Mouse (Mus musculus): ENCODE measurements around the gene Pmpca.

Gene Pmpca

DNA sequence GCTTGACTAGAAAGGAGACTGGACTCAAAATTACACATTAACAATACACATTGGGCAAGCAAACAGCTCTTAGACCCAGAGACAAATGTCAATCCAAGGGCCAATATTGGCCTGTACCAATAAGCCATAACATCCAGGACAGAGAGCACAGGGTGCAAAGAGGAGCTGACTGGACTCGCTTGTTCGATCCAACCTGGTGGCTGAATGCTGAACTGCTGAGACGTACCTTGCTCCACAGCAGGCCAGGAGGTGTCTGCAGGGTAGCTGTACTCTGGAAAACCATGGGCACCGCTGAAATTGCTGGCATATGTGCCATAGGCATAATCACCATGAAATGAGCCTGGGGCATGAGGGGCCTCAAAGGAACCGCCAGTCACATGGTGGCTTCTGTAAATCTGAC is 40.7 kb downstream of the Pmpca start:
- no peak for DNase-seq (ENCODE audit: low read depth, low spot score)

DNA sequence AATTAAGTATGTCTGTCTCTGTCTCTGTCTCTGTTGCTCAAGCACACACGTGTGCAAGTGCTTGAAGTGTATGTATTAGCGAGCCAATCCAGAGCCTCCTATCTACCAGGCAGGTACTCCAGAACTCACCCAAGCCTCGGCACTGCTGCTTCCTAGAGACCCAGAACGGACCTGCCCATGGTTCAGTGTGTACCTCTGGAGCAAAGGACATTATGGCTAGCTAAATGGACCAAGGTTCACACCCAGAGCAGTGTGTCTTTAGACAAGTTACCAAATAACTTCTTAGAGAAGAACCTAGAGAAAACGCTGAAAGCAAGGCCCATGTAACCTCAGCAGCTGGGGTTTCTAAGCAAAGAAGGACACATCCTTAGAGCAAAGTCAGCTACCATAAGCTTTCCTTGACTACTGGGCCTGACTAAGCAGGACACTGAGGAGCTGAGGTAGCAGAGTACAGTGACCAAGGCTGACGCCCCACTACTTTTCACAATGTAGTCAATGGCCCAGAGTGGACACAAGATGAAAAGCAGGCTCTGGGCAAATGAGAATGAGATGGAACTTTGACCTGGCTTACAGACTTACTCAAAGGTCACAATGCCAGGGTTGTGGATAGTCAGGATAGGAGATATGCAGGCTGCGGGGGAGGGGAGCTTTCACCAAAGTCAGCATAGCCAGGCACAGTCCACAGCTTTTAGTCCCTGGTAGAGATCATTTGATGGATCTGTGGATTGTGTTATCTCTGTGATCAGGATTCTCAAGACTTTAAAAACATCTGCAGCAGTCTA is 45.8 kb downstream of the Pmpca start:
- no peak for DNase-seq (ENCODE audit: low read depth, low spot score)

DNA sequence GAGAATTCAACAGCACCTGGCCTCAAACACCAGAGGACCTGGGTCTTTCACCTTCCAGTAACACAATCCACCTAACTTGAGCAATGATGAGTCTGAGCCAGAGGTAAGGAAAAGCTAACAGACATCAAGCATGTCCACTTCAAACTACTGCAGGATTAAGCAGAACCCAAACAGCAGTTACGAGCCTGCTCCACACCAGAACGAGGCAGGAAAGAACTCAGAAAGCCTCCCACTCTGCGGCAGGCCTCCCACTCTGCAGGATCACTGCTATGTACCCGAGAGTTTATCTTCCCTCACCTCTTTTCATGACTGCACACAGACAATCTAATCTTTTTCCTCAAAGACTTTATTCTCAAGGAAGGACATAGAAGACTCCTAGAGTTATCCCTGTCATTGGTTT is 48.1 kb downstream of the Pmpca start:
- no peak for DNase-seq (ENCODE audit: low read depth, low spot score)

DNA sequence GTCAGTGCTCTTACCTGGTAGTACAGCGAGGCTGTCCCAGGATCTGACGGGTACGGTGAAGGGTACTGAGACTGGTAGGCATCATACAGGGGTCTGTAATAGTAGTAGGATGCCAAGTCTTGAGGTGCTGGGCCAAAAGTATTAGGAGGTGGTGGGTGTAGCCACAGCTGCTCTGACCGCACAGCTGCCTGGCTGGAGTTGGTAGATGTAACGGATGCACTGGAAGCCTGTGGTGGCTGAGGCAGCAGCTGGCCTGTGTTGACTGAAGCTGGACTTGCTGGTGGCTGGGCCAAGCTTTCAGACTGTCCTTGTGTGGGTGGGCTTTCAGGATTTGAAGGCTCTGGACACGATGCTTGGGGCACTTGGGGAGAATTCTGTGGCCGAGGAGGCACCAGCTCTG is 49.2 kb downstream of the Pmpca start:
- DNase-seq (ENCODE audit: low read depth, low spot score) = no peak

DNA sequence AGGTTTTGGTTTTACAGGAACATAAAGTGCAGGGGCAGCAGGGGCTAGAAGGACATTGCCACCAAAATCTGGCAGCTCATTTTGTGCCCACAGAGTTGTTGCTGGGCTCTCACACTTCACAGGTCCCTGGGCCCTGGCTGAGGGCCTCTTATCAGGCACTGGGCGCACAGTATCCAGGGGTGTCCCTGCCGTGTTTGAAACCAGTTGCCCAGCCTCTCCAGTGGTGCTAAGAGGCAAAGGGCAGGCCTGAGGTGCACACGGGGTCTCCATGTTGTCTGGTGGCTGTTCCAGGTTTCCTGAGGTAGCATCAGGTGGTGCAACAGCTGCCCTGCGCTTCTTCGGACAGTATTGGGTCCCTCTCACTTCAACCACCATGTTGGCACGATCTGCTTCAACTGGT is 50.5 kb downstream of the Pmpca start:
- DNase-seq (ENCODE audit: low read depth, low spot score) = no peak

DNA sequence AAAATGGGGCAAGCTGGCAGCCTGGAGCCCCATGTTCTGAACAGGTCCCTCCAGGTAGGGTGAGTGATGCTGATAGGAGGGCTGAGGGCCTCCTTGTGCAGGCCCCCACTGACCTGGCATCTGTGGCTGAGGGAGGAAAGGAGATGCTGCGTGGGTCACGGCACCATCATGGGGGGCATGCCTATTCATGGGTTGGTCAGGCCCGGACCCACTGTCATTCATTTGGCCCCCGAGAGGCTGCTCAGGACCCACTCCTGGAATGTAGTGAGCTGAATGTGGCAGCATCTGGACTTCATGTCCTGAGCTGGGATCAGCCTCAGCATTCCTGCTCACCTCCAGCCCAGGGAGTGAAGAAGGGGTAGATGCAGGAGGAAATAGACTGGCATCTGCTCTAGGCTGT is 52.1 kb downstream of the Pmpca start:
- DNase-seq (ENCODE audit: low read depth, low spot score) = no peak

DNA sequence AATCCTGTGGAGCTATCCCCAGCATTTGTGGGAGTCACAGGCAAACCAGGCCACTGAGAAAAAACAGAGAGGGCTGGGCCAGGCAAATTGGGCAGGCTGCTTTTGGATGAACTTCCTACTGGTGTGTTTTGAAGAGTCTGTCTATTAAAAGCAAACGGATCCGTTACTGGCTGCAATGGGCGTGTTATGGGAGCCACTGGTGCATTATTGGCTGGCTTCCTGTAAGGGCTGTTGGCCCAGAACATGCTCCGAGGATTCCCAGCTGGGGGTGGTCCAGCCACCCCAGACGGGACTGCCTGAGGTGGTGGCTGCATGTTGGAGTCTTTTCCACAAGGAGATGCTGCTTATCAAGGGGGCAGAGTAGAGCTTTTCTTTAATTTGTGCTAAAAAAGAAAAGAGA is 52.5 kb downstream of the Pmpca start:
- DNase-seq (ENCODE audit: low read depth, low spot score) = no peak

DNA sequence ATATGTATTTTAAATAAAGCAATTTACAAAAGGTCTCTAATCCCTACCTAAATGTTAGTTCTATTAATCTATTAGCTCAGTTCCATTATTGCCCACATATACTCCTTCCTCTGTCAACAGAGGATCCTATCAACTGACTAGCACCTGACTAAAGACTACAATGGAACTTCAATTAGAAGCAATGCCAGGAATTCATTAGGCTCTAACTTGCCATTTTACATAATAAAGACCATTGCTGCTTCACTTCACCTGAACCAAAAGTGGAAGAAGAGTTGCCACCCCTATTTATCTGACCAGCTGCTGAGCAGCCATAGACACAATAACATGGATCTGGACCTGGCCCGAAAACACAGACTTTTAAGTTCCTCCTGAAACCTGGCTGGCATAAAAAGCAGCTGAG is 53.7 kb downstream of the Pmpca start:
- DNase-seq (ENCODE audit: low read depth, low spot score) = no peak

DNA sequence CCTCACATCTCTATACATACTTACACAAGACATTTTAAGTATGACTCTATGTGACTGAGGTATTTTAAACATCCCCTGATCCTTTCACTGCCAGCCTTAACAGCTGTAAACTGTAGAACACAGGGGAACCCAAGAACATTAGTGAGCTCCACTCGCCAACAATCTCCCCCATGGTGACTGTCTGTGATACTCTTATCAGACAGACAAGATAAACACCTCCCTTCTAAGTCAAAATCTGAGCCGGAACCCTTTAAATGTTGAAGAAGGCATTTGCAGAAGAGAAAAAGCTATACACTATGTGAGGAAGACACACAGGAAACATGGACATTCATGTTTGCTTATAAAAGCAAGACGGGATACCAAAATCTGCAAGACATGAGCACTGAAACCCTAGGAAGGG is 54.7 kb downstream of the Pmpca start:
- DNase-seq (ENCODE audit: low read depth, low spot score) = no peak

DNA sequence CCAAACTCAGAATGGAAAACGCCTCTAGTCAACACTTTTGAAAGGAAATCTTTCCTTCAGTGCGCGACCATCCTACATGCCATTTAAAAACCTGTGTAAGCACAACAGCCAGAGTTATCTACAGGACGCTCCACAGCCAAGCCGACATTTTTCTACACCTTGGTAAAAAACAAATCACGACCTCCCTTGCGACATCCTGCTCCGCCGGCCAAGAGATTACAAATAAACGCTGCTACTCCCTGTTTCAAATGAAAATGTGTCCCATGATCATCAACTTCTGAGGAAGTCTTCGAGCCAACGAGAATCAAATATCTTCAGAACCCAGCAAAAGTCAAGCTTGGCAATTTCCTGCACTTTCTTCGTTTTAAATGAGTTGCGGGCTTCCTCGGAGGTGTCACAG is 55.2 kb downstream of the Pmpca start:
- no peak for DNase-seq (ENCODE audit: low read depth, low spot score)

DNA sequence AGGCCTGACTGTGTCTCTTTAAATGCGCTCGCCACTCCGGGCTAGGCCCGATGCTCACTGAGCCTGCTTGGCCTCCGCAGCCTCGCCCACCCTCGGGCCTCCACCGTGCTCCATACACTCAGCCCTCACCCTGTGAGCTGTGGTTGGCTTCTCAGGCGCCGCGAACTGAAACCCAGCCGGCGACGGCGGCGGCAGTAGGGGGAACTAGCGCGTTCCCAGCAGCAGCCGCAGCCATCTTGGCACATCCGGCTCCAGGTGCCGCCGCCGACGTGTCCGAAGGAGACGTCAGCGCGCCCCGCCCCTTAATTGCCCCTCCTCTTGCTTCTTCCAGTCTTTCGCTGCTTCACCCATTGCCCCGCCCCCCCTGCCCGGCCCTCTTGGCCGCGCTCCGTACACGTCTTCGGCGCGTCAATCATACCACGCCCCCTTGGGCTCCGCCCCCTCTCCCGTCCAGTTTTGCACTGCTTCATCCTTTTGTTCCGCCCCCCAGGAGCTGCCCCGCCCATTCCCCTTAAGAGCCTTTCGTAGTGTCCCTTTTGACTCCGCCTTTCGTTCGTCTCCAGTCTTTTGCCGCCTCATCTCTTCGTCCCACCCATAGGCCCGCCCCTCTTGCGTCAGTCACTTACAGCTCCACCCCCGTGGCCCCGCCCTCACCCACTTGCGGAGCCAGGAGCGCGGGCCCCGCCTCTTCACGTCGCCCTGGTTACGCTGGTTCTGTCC is 56.0 kb downstream of the Pmpca start, which contains the start of gene Sec16a:
Sec16a (minus strand) TSS at position 271 of the 720 bp plus-strand sequence.
- peak; percentile 100 for DNase-seq (ENCODE audit: low read depth, low spot score)

DNA sequence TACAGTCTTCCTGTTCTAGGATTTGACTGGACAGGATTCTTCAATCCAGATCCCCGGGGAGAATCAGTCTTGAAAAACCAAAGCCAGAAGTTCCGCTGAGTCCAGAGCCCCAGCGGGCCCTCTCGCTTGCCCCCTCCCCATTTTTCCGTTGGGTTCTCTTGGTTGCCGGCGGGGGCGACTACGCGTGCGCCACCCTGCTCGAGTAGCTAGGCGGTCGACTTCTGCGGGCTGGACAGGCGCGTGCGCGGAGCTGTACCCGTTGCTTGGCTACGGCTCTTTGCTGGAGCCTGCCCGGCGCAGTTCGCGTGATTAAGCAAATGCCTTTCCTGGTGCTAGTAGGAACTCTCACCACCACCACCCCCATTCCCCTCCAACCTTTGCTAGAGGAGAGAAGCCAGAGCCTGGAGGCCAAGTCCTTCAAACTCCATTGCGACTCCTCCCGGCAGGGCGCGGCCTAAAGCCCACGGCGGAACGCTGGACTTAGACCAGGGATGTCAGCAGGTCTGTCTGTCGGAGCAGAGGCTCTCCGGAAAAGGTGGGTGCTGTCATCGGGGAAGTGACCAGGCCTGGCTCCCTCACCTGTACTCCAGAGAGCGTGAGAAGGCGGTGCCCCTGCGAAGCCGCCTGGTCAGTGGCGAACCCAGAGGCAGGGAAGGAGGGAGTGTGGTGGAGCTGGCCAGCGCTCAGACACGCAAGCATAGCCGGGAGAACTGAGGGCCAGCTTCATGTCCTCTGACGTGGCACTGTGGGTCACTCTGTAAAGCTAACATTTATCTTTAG is 56.7 kb downstream of the Pmpca start:
- DNase-seq (ENCODE audit: low read depth, low spot score) = no peak

DNA sequence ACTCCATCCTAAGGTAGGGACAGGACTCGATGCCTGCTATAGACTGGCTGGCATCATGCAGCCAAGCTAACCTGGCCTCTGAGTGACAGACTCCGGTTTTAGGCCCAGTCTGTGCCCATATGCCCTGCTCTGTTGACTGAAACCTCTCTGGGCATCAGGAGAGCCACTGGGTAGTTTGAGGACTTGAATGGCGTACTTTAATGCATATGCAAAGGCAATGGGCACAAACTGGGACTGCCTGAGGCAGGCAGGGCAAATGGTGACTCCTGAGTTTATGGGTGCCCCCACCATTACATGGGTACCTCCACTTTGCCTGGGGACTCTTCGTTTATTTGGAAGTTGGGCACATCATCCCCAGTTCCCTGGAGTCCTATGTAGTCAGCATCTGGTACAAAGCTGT is 57.5 kb downstream of the Pmpca start:
- DNase-seq (ENCODE audit: low read depth, low spot score) = no peak

Data from c-Kit-negative CD71-positive TER-119-positive erythroid progenitor cells, embryonic 14.5 days (primary cell).